Mouse (Mus musculus) liver, embryonic 14.5 days (tissue): ENCODE results near the gene Frmd4a. TPM values are rescaled to one million over a fixed set of nuclear protein-coding genes. Genes with fewer than 3 reads are reported as not detected.

Experiments used
- ATAC-seq: fragments of 200-750 bp; cut with Nextera tagmentation; 2 replicates; pipeline ENCODE4 v1.8.0; 2017; ENCODE audit warnings: moderate number of reproducible peaks, mild to moderate bottlenecking, moderate library complexity; ENCODE audit not compliant: insufficient read depth
- DNase-seq, 3 experiments: peaks; one replicate each; pipeline ENCODE4 v3.0.0-alpha.2; 2012 to 2013; ENCODE audit warnings: low read depth in 3 of 3, low spot score in 3 of 3
- H3K27ac ChIP-seq: fragments of 300-500 bp; sonication (generic); 2 replicates; pipeline ENCODE4 v1.5.1; 2014; ENCODE audit warnings: moderate library complexity, mild to moderate bottlenecking, control low read depth, inconsistent platforms
- H3K27me3 ChIP-seq: fragments of 300-500 bp; sonication (generic); 2 replicates; pipeline ENCODE4 v1.6.1; 2014; ENCODE audit warnings: mild to moderate bottlenecking, low read length, moderate library complexity; ENCODE audit not compliant: control insufficient read depth, insufficient read depth
- H3K36me3 ChIP-seq: fragments of 300-500 bp; sonication (generic); replicated peaks from 2 replicates; pipeline ENCODE4 v1.6.1; 2014; ENCODE audit warnings: low read depth; ENCODE audit not compliant: control insufficient read depth, insufficient read depth
- H3K4me1 ChIP-seq, 2 experiments: fragments of 200-500 bp in 1 of 2; fragments of 300-500 bp in 1 of 2; sonication (generic) in 1 of 2; replicated peaks; 2 replicates each; pipeline ENCODE4 v1.6.1; 2012 to 2014; ENCODE audit warnings: antibody characterized with exemption in 1 of 2, inconsistent platforms in 1 of 2, low read length in 1 of 2; ENCODE audit not compliant: control insufficient read depth in 2 of 2, insufficient read depth in 2 of 2
- H3K4me2 ChIP-seq: fragments of 300-500 bp; sonication (generic); 2 replicates; pipeline ENCODE4 v1.6.1; 2014; ENCODE audit warnings: low read depth, mild to moderate bottlenecking, control low read depth, moderate library complexity
- H3K4me3 ChIP-seq, 2 experiments: fragments of 200-500 bp in 1 of 2; fragments of 300-500 bp in 1 of 2; sonication (generic) in 1 of 2; 2 replicates each; pipeline ENCODE4 v1.5.1; 2012 to 2014; ENCODE audit warnings: low read depth in 2 of 2, low read length in 2 of 2, mild to moderate bottlenecking in 2 of 2, control low read depth in 1 of 2, inconsistent platforms in 1 of 2, moderate library complexity in 1 of 2; ENCODE audit not compliant: insufficient read depth in 1 of 2
- H3K9ac ChIP-seq: fragments of 300-500 bp; sonication (generic); replicated peaks from 2 replicates; pipeline ENCODE4 v1.6.1; 2014; ENCODE audit warnings: mild to moderate bottlenecking, control low read depth, moderate library complexity
- H3K9me3 ChIP-seq: fragments of 300-500 bp; sonication (generic); 2 replicates; pipeline ENCODE4 v1.6.1; 2016; ENCODE audit warnings: low read length, mixed read lengths; ENCODE audit not compliant: control insufficient read depth
- CTCF ChIP-seq: IDR thresholded peaks from 2 replicates; pipeline ENCODE4 v1.5.1; 2016; ENCODE audit warnings: antibody characterized with exemption, low read depth, control low read depth
- EP300 ChIP-seq: IDR thresholded peaks from 2 replicates; pipeline ENCODE4 v1.6.1; 2016; ENCODE audit warnings: antibody characterized with exemption, low read depth
- WGBS: fragments of 180-500 bp; shearing (Covaris S2); extraction: QIAGEN DNeasy Blood & Tissue Kit; methylation state at CpG from one replicate; pipeline ENCODE4 v1.1.7; 2014; ENCODE audit not compliant: insufficient replicate concordance; 5-methylcytosine and 5-hydroxymethylcytosine counted together
- polyA plus RNA-seq, 2 experiments: library from polyadenylated mRNA; depleted of rRNA in 1 of 2; stranded (reverse) in 1 of 2; unstranded in 1 of 2; fragments of >200 nt; fragmentation: Nextera tagmentation in 1 of 2; extraction: Ambion mirVana in 1 of 2; gene quantifications; 2 replicates each; pipeline versions ENCODE4 v1.2.1 to v1.2.3; 2012 to 2014

Frmd4a gene
- polyA plus RNA-seq, 2 experiments: 11.0 to 11.2 TPM

GRCm38 (mm10) chr2:4476608-4477007 is 459.1 kb downstream of the Frmd4a start:
- H3K36me3 ChIP-seq: no peaks in the 10 kb centered on the region
- no peak for DNase-seq
- 0 out of 4 replicates have a peak, but pooled peaks cover 0 to 3% of the 10 kb centered on the region in 2 experiments for H3K4me1 ChIP-seq
- no peak overlapping the region for H3K9ac ChIP-seq
- no peak overlapping the region for H3K4me3 ChIP-seq
- 52% methylated on average over 5 of the region's 5 CpGs for WGBS
- no peaks in the 10 kb centered on the region for H3K27me3 ChIP-seq
- H3K27ac ChIP-seq: no peak overlapping the region
- TF ChIP-seq CTCF: no peak
- TF ChIP-seq EP300: no peak
- no peak for ATAC-seq
- no peak overlapping the region for H3K4me2 ChIP-seq
- no peaks in the 10 kb centered on the region for H3K9me3 ChIP-seq

- no peak for DNase-seq
- Histone ChIP-seq H3K9me3 (no peaks in the 10 kb centered on the region), H3K9ac (no peak overlapping the region), H3K4me1 (0 out of 4 replicates have a peak, but pooled peaks cover 0 to 3% of the 10 kb centered on the region in 2 experiments), H3K27me3 (no peaks in the 10 kb centered on the region), H3K4me2 (no peak overlapping the region), H3K36me3 (no peaks in the 10 kb centered on the region), H3K27ac (no peak overlapping the region), H3K4me3 (no peak overlapping the region)
- no peak for TF ChIP-seq EP300
- no peak for TF ChIP-seq CTCF
- no peak for ATAC-seq
- 64% methylated on average over 5 of the region's 5 CpGs for WGBS
These were observed 459.8 kb downstream of the Frmd4a start for GRCm38 (mm10) chr2:4477311-4477710.

GRCm38 (mm10) chr2:4480180-4480579 is 462.7 kb downstream of the Frmd4a start:
- Histone ChIP-seq H3K27ac (no peak overlapping the region), H3K9ac (no peak overlapping the region), H3K36me3 (no peaks in the 10 kb centered on the region), H3K9me3 (no peaks in the 10 kb centered on the region), H3K27me3 (no peaks in the 10 kb centered on the region), H3K4me2 (no peak overlapping the region), H3K4me3 (no peak overlapping the region), H3K4me1 (0 out of 4 replicates have a peak, but pooled peaks cover 0 to 3% of the 10 kb centered on the region in 2 experiments)
- no peak for TF ChIP-seq CTCF
- no peak for TF ChIP-seq EP300
- 59% methylated on average over 5 of the region's 5 CpGs for WGBS
- no peak for DNase-seq
- ATAC-seq: no peak

GRCm38 (mm10) chr2:4481154-4481553 is 463.6 kb downstream of the Frmd4a start:
- no peak for TF ChIP-seq CTCF
- TF ChIP-seq EP300: no peak
- Histone ChIP-seq H3K36me3 (no peaks in the 10 kb centered on the region), H3K9ac (no peak overlapping the region), H3K4me1 (no peaks in the 10 kb centered on the region), H3K27me3 (no peaks in the 10 kb centered on the region), H3K4me2 (no peak overlapping the region), H3K9me3 (no peaks in the 10 kb centered on the region), H3K27ac (no peak overlapping the region), H3K4me3 (no peak overlapping the region)
- no peak for DNase-seq
- 68% methylated on average over 11 of the region's 11 CpGs for WGBS
- no peak for ATAC-seq

GRCm38 (mm10) chr2:4486185-4486584 is 468.7 kb downstream of the Frmd4a start:
- Histone ChIP-seq H3K4me2 (no peak overlapping the region), H3K27ac (no peak overlapping the region), H3K9ac (no peak overlapping the region), H3K36me3 (no peaks in the 10 kb centered on the region), H3K4me3 (no peak overlapping the region), H3K4me1 (no peaks in the 10 kb centered on the region), H3K27me3 (no peaks in the 10 kb centered on the region), H3K9me3 (no peaks in the 10 kb centered on the region)
- WGBS: 69% methylated on average over 5 of the region's 5 CpGs
- DNase-seq: no peak
- no peak for TF ChIP-seq CTCF
- TF ChIP-seq EP300: no peak
- ATAC-seq: no peak
